Mouse (Mus musculus) ES-E14 (cell line): ENCODE results near the gene Elf1.

ENCODE experiments used
- CHD2 ChIP-seq: IDR thresholded peaks from 2 replicates; pipeline ENCODE4 v1.6.1; 2014; ENCODE audit warnings: mild to moderate bottlenecking, low read depth, low read length, inconsistent platforms
- ZNF384 ChIP-seq: IDR thresholded peaks from 2 replicates; pipeline ENCODE4 v1.6.1; 2012; ENCODE audit warnings: low read depth, low read length, inconsistent platforms

GRCm38 (mm10) chr14:79533350-79533749, 52.4 kb downstream of the Elf1 start:
- no peak for TF ChIP-seq ZNF384
- no peak for TF ChIP-seq CHD2
